Mouse (Mus musculus): Measurements from ENCODE around the gene Stx19.

The Stx19 gene

GRCm38 (mm10) chr16:62846498-62847312, 32.2 kb downstream of the Stx19 start, which contains the start of gene Arl13b:
TSS of gene Arl13b (minus strand) at chr16:62847040.
- DNase-seq (ENCODE audit: low read depth in 2 of 2, low spot score in 2 of 2): peak; percentile 88 to 89

- DNase-seq (ENCODE audit: low read depth in 2 of 2, low spot score in 2 of 2): no peak
These were observed 38.2 kb downstream of the Stx19 start for GRCm38 (mm10) chr16:62852464-62853252.

- DNase-seq (ENCODE audit: low read depth in 2 of 2, low spot score in 2 of 2): no peak
These were observed 39.2 kb downstream of the Stx19 start for GRCm38 (mm10) chr16:62853611-62854126.

GRCm38 (mm10) chr16:62854191-62855068, 40.0 kb downstream of the Stx19 start, which contains the start of gene Pros1:
TSS of gene Pros1 (plus strand) at chr16:62854307.
- DNase-seq (ENCODE audit: low read depth in 2 of 2, low spot score in 2 of 2): peak in 1 of 2 experiments; percentile 6

- DNase-seq (ENCODE audit: low read depth in 2 of 2, low spot score in 2 of 2): no peak
These were observed 40.9 kb downstream of the Stx19 start for GRCm38 (mm10) chr16:62855385-62855784.

- no peak for DNase-seq (ENCODE audit: low read depth in 2 of 2, low spot score in 2 of 2)
These were observed 41.8 kb downstream of the Stx19 start for GRCm38 (mm10) chr16:62856273-62856672.

- DNase-seq (ENCODE audit: low read depth in 2 of 2, low spot score in 2 of 2): no peak
These were observed 43.0 kb downstream of the Stx19 start for GRCm38 (mm10) chr16:62857498-62857897.

- no peak for DNase-seq (ENCODE audit: low read depth in 2 of 2, low spot score in 2 of 2)
These were observed 43.5 kb downstream of the Stx19 start for GRCm38 (mm10) chr16:62858018-62858417.

GRCm38 (mm10) chr16:62860140-62860539, 45.7 kb downstream of the Stx19 start:
- DNase-seq (ENCODE audit: low read depth in 2 of 2, low spot score in 2 of 2): no peak

GRCm38 (mm10) chr16:62861455-62861854, 47.0 kb downstream of the Stx19 start:
- no peak for DNase-seq (ENCODE audit: low read depth in 2 of 2, low spot score in 2 of 2)

- no peak for DNase-seq (ENCODE audit: low read depth in 2 of 2, low spot score in 2 of 2)
These were observed 58.2 kb downstream of the Stx19 start for GRCm38 (mm10) chr16:62872688-62873117.

GRCm38 (mm10) chr16:62873180-62873579, 58.7 kb downstream of the Stx19 start:
- DNase-seq (ENCODE audit: low read depth in 2 of 2, low spot score in 2 of 2): no peak
